Mouse (Mus musculus): ENCODE results near the gene Lhfpl2.

- TF ChIP-seq POLR2A (IDR thresholded peaks at IDR 0.05; ENCODE audit: extremely low read depth, insufficient read depth, low read length) (no peak), CTCF (IDR thresholded peaks at IDR 0.05; ENCODE audit: extremely low read depth, insufficient read depth, low read length) (no peak)
Measured at GRCm38 (mm10) chr13:94118091-94118490, 60.5 kb downstream of the Lhfpl2 start.

Measured in cortical plate, adult 2 months (tissue).